Mouse (Mus musculus): ENCODE measurements around the gene Esam.
A peak's percentile ranks its signal among the peaks of the same experiment; 100 is the strongest.

DNA sequence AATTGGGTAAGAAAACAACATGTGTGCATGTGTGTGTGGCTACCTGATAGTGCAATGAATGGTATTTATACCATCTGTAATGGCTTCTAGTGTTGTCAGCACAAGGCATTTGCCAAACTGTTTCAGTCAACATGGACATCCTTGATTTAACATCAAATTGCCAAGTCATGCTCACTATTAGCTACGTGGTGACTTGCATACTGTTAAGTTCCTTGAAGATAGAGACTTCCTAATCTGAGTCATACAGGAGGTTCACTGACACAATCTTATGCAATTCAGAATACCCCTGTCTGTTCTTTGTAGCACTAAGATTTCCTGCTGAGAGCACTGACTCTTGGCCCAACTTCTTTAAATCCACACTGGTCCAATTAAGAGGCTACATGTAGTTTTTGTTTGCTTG lies 10.4 kb upstream of the Esam start:
- peak; percentile 52; the same call in 1 of the 3 replicates for TF ChIP-seq GATA1 (IDR thresholded peaks at IDR 0.05; ENCODE audit: borderline replicate concordance, low read length)
- TF ChIP-seq FLI1 (IDR thresholded peaks at IDR 0.05; ENCODE audit: low read length): no peak

All from megakaryocyte, embryonic 14.5 days (primary cell).